Mouse (Mus musculus) embryonic facial prominence, embryonic 10.5 days (tissue): Measurements from ENCODE around the gene Psors1c2. TPM values are rescaled to one million over a fixed set of nuclear protein-coding genes. Genes with fewer than 3 reads are reported as not detected.

Experiments
- DNase-seq: peaks from one replicate; pipeline ENCODE4 v3.0.0-alpha.2; 2017; ENCODE audit warnings: low spot score
- H3K27ac ChIP-seq: fragments of 300-500 bp; sonication (generic); replicated peaks from 2 replicates; pipeline ENCODE4 v1.5.1; 2016; ENCODE audit warnings: mild to moderate bottlenecking
- H3K27me3 ChIP-seq: fragments of 300-500 bp; sonication (generic); replicated peaks from 2 replicates; pipeline ENCODE4 v1.6.1; 2016; ENCODE audit warnings: low read depth, mild to moderate bottlenecking; ENCODE audit not compliant: poor library complexity, severe bottlenecking
- H3K36me3 ChIP-seq: fragments of 300-500 bp; sonication (generic); replicated peaks from 2 replicates; pipeline ENCODE4 v1.6.1; 2016; ENCODE audit warnings: mild to moderate bottlenecking, moderate library complexity
- H3K4me1 ChIP-seq: fragments of 300-500 bp; sonication (generic); 2 replicates; pipeline ENCODE4 v1.6.1; 2016
- H3K4me3 ChIP-seq: fragments of 300-500 bp; sonication (generic); 2 replicates; pipeline ENCODE4 v1.5.1; 2016; ENCODE audit warnings: mild to moderate bottlenecking, moderate library complexity
- H3K9me3 ChIP-seq: fragments of 300-500 bp; sonication (generic); 2 replicates; pipeline ENCODE4 v1.6.1; 2016; ENCODE audit warnings: mild to moderate bottlenecking
- WGBS: fragments of 180-500 bp; shearing (Covaris S2); methylation state at CpG from one replicate; pipeline ENCODE4 v1.1.7; 2016; 5-methylcytosine and 5-hydroxymethylcytosine counted together
- polyA plus RNA-seq: library from polyadenylated mRNA; unstranded; fragments of >200 nt; fragmentation: Nextera tagmentation; extraction: Ambion mirVana; gene quantifications from 2 replicates; pipeline ENCODE4 v1.2.1, GENCODE M21; 2016

The Psors1c2 gene
- polyA plus RNA-seq, 1 experiment from 2014 or later = 1.6 TPM

DNA sequence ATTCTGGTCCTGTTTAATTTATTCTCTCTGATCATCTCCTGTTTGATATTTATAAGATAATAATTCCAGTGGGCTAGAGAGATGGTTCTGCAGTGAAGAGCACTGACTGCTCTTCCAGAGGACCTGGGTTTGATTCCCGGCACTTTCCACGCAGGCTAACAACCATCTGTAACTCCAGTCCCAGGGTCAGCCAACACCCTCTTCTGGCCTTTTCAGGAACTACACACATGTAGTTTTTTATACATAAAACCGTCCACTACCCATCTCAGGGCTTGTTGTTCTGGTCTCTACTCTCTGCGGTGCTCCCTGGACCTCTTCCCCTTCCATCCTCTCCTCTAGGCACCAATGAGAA lies 17.1 kb downstream of the Psors1c2 start:
- 0 out of 2 replicates have a peak, but pooled peaks cover 2% of the 10 kb centered on the region for H3K9me3 ChIP-seq
- no peaks in the 10 kb centered on the region for H3K36me3 ChIP-seq
- H3K4me1 ChIP-seq = peaks cover 10% of the 10 kb centered on the region; the same call in 1 of the 2 replicates
- H3K27me3 ChIP-seq = peaks cover 7% of the 10 kb centered on the region; the same call in 1 of the 2 replicates
- 91% methylated on average over 4 of the region's 4 CpGs for WGBS
- DNase-seq = no peak
- H3K27ac ChIP-seq = no peak overlapping the region
- H3K4me3 ChIP-seq = no peak overlapping the region

DNA sequence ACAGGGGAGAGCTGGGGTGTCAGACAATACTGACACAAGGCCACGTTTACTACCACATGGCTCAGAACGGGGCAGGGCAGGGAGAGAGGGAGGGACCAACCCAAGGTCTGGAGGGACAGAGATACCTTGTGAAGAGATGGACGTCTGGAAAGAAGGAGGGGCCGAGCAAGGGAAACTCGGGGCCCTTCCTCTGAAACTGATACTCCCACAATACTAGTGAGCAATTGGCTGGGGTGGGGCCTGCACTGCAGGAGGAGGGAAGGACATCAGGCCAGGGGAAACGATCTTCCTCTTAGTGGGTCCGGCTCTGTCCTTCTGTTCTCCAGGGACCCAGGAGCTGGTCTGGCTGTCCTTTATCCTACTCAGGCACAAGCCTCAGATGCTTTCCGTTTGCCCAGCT lies 17.9 kb downstream of the Psors1c2 start:
- 0 out of 2 replicates have a peak, but pooled peaks cover 4% of the 10 kb centered on the region for H3K9me3 ChIP-seq
- no peak for DNase-seq
- no peaks in the 10 kb centered on the region for H3K36me3 ChIP-seq
- no peak overlapping the region for H3K4me3 ChIP-seq
- no peak overlapping the region for H3K27ac ChIP-seq
- H3K4me1 ChIP-seq = peaks cover 10% of the 10 kb centered on the region; the same call in 1 of the 2 replicates
- peaks cover 7% of the 10 kb centered on the region; the same call in 1 of the 2 replicates for H3K27me3 ChIP-seq
- 52% methylated on average over 8 of the region's 8 CpGs for WGBS

DNA sequence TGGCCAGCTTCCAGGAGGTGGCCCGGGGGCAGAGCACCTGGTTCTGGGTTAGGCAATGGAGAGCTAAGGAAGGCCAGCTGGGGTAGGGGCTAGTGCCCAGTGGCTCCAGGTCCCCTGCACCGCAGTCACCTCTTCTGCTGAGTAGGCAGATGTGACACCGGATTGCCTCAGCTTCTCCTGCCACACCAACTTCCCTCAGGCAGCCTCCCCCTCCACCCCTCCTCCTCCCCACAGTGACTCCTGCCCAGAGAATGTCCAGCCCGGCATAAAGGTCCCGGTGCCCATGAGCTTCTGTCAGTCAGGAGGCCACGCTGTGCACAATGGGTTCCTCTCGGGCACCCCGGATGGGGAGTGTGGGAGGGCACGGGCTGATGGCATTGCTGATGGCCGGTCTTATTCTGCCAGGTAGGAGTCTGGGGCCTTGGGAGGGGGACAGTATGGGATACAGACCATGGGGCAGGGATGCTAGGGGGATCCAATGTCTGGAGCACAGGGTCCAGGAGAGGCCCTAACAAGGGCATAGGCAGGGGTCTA lies 18.9 kb downstream of the Psors1c2 start, which contains the start of gene Cdsn:
Gene Cdsn (plus strand): TSS at position 248 of the 534 bp plus-strand sequence.
- Histone ChIP-seq H3K36me3 (no peaks in the 10 kb centered on the region), H3K4me1 (peaks cover 10% of the 10 kb centered on the region; the same call in 1 of the 2 replicates), H3K27ac (no peak within 1 kb of the TSS), H3K27me3 (peaks cover 7% of the 10 kb centered on the region; the same call in 1 of the 2 replicates), H3K9me3 (0 out of 2 replicates have a peak, but pooled peaks cover 4% of the 10 kb centered on the region), H3K4me3 (no peak within 1 kb of the TSS)
- 77% methylated on average over 10 of the region's 10 CpGs for WGBS
- no peak for DNase-seq

DNA sequence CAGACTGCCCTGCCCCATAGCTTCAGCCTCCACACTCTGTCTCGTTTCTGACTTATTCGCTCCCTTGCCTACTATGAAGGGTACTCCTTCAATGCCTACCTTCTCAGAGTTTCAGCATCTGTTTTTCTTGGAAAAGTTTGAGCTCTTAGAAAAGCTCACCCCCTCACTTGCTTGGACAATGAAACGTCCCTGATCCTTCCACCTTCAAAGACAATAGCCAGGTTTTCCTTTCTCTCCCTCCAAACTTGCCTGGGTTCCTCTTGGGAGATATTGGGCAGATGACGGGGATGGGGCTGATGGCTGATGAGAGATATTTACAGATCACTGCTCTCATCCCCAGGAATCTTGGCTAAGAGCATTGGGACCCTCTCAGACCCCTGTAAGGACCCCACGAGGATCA lies 21.3 kb downstream of the Psors1c2 start:
- Histone ChIP-seq H3K4me1 (peaks cover 10% of the 10 kb centered on the region; the same call in 1 of the 2 replicates), H3K27me3 (peaks cover 7% of the 10 kb centered on the region; the same call in 1 of the 2 replicates), H3K9me3 (0 out of 2 replicates have a peak, but pooled peaks cover 4% of the 10 kb centered on the region), H3K4me3 (no peak overlapping the region), H3K27ac (no peak overlapping the region), H3K36me3 (no peaks in the 10 kb centered on the region)
- no peak for DNase-seq
- WGBS = 85% methylated on average over 5 of the region's 5 CpGs

DNA sequence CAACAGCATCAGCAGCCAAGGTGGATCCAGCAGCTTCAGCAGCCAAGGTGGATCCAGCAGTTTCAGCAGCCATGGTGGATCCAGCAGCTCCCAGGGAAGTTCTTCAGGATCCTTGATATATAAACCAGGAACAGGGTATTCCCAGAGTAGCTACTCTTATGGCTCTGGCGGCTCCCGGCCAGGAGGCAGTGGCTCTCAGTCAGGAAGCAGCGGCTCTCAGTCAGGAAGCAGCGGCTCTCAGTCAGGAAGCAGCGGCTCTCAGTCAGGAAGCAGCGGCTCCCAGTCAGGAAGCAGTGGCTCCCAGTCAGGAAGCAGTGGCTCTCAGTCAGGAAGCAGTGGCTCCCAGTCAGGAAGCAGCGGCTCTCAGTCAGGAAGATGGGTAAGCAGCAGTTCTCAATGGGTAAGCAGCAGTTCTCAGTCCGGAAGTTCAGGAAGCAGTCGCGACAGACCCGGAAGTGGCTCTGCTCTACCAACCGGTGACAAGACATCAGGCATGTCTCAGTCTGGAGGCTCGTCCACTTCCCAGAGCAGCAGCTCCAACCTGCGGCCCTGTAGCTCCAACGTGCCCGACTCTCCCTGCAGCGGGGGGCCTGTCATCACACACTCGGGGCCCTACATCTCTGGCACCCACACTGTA lies 21.9 kb downstream of the Psors1c2 start:
- DNase-seq = no peak
- Histone ChIP-seq H3K9me3 (0 out of 2 replicates have a peak, but pooled peaks cover 4% of the 10 kb centered on the region), H3K27me3 (peaks cover 7% of the 10 kb centered on the region; the same call in 1 of the 2 replicates), H3K4me1 (0 out of 2 replicates have a peak, but pooled peaks cover 4% of the 10 kb centered on the region), H3K27ac (no peak overlapping the region), H3K36me3 (no peaks in the 10 kb centered on the region), H3K4me3 (no peak overlapping the region)
- WGBS = 91% methylated on average over 18 of the region's 18 CpGs

DNA sequence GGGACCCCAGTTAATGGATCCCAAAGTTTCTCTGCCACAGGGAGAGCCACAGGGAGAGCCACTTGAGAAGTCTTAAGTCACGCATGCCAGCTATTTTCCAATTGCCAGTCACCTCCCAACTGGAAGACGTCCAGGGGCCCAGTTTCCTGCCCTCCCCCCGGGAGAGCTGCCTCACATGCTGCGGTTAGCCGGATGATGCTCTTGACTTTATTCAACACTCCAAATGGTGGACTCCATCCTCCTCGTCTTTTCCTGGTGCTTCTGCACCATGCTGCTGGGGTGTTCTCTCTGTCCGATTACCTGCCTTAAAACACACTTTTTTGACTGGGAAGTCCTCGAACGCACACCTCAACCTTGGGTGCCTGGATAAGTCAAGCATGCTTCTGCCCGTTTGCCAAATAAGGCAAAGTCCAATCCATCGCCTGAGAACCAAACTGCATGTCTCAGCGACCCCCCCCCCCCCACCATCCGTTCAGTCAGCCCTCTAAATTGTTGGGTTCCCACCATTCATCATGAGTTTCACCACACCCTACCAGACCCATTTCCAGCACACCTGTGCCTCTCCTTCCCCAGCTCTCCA lies 23.3 kb downstream of the Psors1c2 start:
- Histone ChIP-seq H3K4me3 (no peak overlapping the region), H3K4me1 (no peaks in the 10 kb centered on the region), H3K27me3 (0 out of 2 replicates have a peak, but pooled peaks cover 7% of the 10 kb centered on the region), H3K27ac (no peak overlapping the region), H3K36me3 (no peaks in the 10 kb centered on the region), H3K9me3 (0 out of 2 replicates have a peak, but pooled peaks cover 2% of the 10 kb centered on the region)
- WGBS = 92% methylated on average over 13 of the region's 13 CpGs
- DNase-seq = no peak

DNA sequence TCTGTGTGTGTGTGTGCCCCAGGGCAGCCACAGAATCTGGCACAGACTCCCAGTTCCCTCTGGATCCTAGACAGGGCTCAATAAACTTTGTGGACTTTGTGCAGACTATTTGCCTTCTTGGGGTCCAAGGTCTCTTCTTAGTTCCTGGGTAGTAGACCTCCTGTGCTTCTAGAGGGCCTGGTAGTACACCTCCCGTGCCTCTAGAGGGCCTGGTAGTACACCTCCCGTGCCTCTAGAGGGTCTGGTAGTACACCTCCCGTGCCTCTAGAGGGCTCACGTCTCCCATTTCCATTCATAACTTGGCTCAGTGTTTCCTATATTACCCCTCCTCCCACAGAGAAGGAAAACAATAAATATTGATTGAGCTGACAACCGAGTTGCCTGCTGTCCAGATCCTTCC lies 23.8 kb downstream of the Psors1c2 start:
- Histone ChIP-seq H3K36me3 (no peaks in the 10 kb centered on the region), H3K9me3 (0 out of 2 replicates have a peak, but pooled peaks cover 2% of the 10 kb centered on the region), H3K27me3 (0 out of 2 replicates have a peak, but pooled peaks cover 4% of the 10 kb centered on the region), H3K27ac (no peak overlapping the region), H3K4me3 (no peak overlapping the region), H3K4me1 (no peaks in the 10 kb centered on the region)
- peak; percentile 58 for DNase-seq
- 31% methylated on average over 5 of the region's 5 CpGs for WGBS

DNA sequence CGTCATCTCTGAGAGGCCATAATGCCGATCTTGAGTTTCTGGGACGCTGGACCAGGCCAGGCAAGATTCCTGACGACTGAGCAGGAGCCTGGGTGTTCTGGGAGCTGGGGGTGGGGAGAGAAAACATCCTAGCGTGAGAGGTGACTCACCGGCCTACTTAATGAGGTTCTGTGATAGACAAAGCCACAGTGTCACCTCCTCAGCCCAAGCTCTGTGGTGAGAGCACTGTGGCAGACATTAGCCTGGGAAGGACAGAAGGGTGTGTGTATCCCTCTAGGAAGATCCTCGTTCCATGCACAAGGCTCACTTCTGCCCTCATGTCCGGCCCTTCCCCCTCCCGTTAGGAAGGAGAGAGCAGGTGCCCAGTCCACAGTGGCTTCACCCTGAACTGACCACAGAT lies 24.4 kb downstream of the Psors1c2 start:
- no peak for DNase-seq
- no peak overlapping the region for H3K27ac ChIP-seq
- H3K4me3 ChIP-seq = no peak overlapping the region
- no peaks in the 10 kb centered on the region for H3K4me1 ChIP-seq
- no peaks in the 10 kb centered on the region for H3K36me3 ChIP-seq
- H3K27me3 ChIP-seq = no peaks in the 10 kb centered on the region
- WGBS = 81% methylated on average over 9 of the region's 9 CpGs
- H3K9me3 ChIP-seq = 0 out of 2 replicates have a peak, but pooled peaks cover 2% of the 10 kb centered on the region

DNA sequence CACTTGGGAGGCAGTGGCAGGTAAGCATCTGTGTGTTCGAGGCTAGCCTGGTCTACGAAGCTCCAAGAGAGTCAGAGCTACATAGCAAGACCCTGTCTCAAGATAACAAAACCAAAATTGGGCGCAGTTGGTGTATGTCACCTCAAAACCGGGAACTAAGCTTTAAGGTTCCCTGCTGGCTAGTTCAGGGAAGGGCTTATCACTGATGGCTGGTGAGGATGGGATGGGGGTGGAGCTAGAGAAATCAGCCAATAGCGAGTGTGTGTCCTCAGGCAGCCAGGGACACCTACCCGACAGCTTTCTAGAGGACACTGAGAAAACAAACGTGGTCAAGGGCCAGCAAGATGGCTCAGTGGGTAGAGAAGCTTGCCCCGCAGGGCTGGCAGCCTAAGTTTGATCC lies 25.2 kb downstream of the Psors1c2 start:
- no peaks in the 10 kb centered on the region for H3K36me3 ChIP-seq
- H3K27me3 ChIP-seq = no peaks in the 10 kb centered on the region
- WGBS = 61% methylated on average over 8 of the region's 8 CpGs
- DNase-seq = no peak
- H3K9me3 ChIP-seq = 0 out of 2 replicates have a peak, but pooled peaks cover 2% of the 10 kb centered on the region
- no peaks in the 10 kb centered on the region for H3K4me1 ChIP-seq
- no peak overlapping the region for H3K4me3 ChIP-seq
- no peak overlapping the region for H3K27ac ChIP-seq

DNA sequence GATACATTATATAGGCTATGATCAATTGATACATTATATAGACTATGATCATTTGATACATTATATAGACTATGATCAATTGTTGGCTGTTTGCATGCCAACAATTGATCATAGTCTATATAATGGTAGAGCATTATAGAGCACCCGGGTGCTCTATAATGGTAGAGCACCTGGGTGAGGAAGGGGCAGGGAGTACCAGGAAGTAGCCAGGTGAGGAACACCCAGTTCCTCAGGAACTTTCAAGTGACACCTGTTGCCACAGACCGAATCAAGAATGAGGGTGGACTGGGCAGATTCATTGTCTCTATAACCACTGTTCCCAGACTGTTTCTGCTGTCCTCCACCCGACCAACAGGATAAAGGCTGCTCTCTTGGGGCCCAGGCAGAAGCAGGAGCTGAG lies 34.1 kb downstream of the Psors1c2 start, which contains the start of gene 2300002M23Rik:
Gene 2300002M23Rik (plus strand): TSS at position 301 of the 400 bp plus-strand sequence.
- Histone ChIP-seq H3K36me3 (no peaks in the 10 kb centered on the region), H3K4me3 (peak within 1 kb of the TSS; percentile 18; the same call in 1 of the 2 replicates), H3K27me3 (peaks cover 56% of the 10 kb centered on the region), H3K4me1 (peaks cover 18% of the 10 kb centered on the region), H3K27ac (no peak within 1 kb of the TSS), H3K9me3 (0 out of 2 replicates have a peak, but pooled peaks cover 2% of the 10 kb centered on the region)
- 51% methylated on average over 3 of the region's 3 CpGs for WGBS
- no peak for DNase-seq

DNA sequence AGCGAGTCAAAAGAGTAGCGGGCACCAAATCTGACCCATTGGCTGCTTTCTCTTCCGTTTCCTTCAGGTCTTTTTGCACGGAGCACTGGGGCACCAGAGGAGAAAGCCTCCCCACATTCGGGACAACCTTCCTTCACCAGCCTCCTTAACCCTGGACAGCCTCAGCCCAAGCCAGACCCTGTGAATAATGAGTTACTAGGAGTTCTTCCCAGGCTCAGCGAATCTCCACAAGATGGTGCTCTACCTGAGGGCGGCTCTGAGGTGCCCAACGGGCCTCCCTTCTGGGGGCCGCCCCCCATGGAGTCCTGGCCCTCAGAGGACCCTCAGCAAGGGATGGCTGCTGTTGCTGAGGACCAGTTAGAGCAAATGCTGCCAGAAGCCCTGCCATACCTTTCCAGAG lies 34.8 kb downstream of the Psors1c2 start:
- no peak overlapping the region for H3K27ac ChIP-seq
- no peaks in the 10 kb centered on the region for H3K36me3 ChIP-seq
- peak overlapping the region; percentile 18; the same call in 1 of the 2 replicates for H3K4me3 ChIP-seq
- peaks cover 18% of the 10 kb centered on the region for H3K4me1 ChIP-seq
- H3K27me3 ChIP-seq = peaks cover 56% of the 10 kb centered on the region
- 21% methylated on average over 9 of the region's 9 CpGs for WGBS
- 0 out of 2 replicates have a peak, but pooled peaks cover 2% of the 10 kb centered on the region for H3K9me3 ChIP-seq
- no peak for DNase-seq
